Mouse (Mus musculus) right cerebral cortex, adult 18-20 months (tissue): ENCODE results near the gene Atl3.

ENCODE experiments used
- DNase-seq: peaks from one replicate; pipeline ENCODE4 v3.0.0; 2022; ENCODE audit warnings: mixed read lengths

Gene Atl3

GRCm38 (mm10) chr19:7500701-7501100, 6.9 kb downstream of the Atl3 start:
- no peak for DNase-seq

GRCm38 (mm10) chr19:7502432-7502831, 8.6 kb downstream of the Atl3 start:
- DNase-seq, result no peak

GRCm38 (mm10) chr19:7506321-7506720, 12.5 kb downstream of the Atl3 start:
- no peak for DNase-seq

- no peak for DNase-seq
Measured at GRCm38 (mm10) chr19:7508026-7508425, 14.2 kb downstream of the Atl3 start.

GRCm38 (mm10) chr19:7516437-7516836, 22.6 kb downstream of the Atl3 start:
- no peak for DNase-seq

- no peak for DNase-seq
Measured at GRCm38 (mm10) chr19:7521619-7522018, 27.8 kb downstream of the Atl3 start.

GRCm38 (mm10) chr19:7522856-7523255, 29.0 kb downstream of the Atl3 start:
- no peak for DNase-seq

GRCm38 (mm10) chr19:7523292-7523691, 29.5 kb downstream of the Atl3 start:
- DNase-seq, result no peak

- no peak for DNase-seq
Measured at GRCm38 (mm10) chr19:7523781-7524180, 29.9 kb downstream of the Atl3 start.

GRCm38 (mm10) chr19:7524879-7525278, 31.0 kb downstream of the Atl3 start:
- no peak for DNase-seq

GRCm38 (mm10) chr19:7528639-7529428, 35.0 kb downstream of the Atl3 start:
- peak; percentile 58 for DNase-seq

- peak; percentile 25 for DNase-seq
Measured at GRCm38 (mm10) chr19:7531906-7532305, 38.1 kb downstream of the Atl3 start.

- DNase-seq, result no peak
Measured at GRCm38 (mm10) chr19:7533891-7534290, 40.1 kb downstream of the Atl3 start.

- DNase-seq, result no peak
Measured at GRCm38 (mm10) chr19:7548924-7549323, 55.1 kb downstream of the Atl3 start.

- DNase-seq, result no peak
Measured at GRCm38 (mm10) chr19:7551550-7552300, 57.9 kb downstream of the Atl3 start.

- DNase-seq, result no peak
Measured at GRCm38 (mm10) chr19:7552301-7552673, 58.4 kb downstream of the Atl3 start.

- DNase-seq, result no peak
Measured at GRCm38 (mm10) chr19:7553441-7553840, 59.6 kb downstream of the Atl3 start.

- DNase-seq, result no peak
Measured at GRCm38 (mm10) chr19:7554881-7555280, 61.0 kb downstream of the Atl3 start.

GRCm38 (mm10) chr19:7556641-7557040, 62.8 kb downstream of the Atl3 start:
- no peak for DNase-seq

GRCm38 (mm10) chr19:7557328-7557822, 63.5 kb downstream of the Atl3 start, which contains the start of gene Pla2g16:
TSS of gene Pla2g16 (plus strand) at chr19:7557459.
- DNase-seq, result peak; percentile 42

- no peak for DNase-seq
Measured at GRCm38 (mm10) chr19:7557844-7558243, 64.0 kb downstream of the Atl3 start.

- no peak for DNase-seq
Measured at GRCm38 (mm10) chr19:7558675-7559074, 64.8 kb downstream of the Atl3 start.

GRCm38 (mm10) chr19:7559986-7560385, 66.1 kb downstream of the Atl3 start:
- no peak for DNase-seq

GRCm38 (mm10) chr19:7561456-7561855, 67.6 kb downstream of the Atl3 start:
- DNase-seq, result no peak
